Mouse (Mus musculus): ENCODE measurements at regions not wholly inside any gene's neighbourhood (a gene's known extent, or its start where the extent isn't known, plus 50 kb on each side); places are given as distances from the start of the nearest gene placed in this dataset.

- no peak overlapping the region for H3K4me3 ChIP-seq
- H3K4me1 ChIP-seq (ENCODE audit: control insufficient read depth, insufficient read depth, low read length), result no peaks in the 10 kb centered on the region
- TF ChIP-seq EP300 (IDR thresholded peaks at IDR 0.05; ENCODE audit: insufficient read depth, low read depth, low read length), result no peak
- no peak for TF ChIP-seq POLR2A (IDR thresholded peaks at IDR 0.05; ENCODE audit: insufficient read depth, low read depth, low read length)
- TF ChIP-seq CTCF (IDR thresholded peaks at IDR 0.05), result no peak
- H3K9ac ChIP-seq (ENCODE audit: low read depth, low read length), result no peak overlapping the region
- no peak for DNase-seq
- H3K27ac ChIP-seq, result no peak overlapping the region
- intact Hi-C loops (cut with DNase I), result no loop called here
- no peaks in the 10 kb centered on the region for H3K36me3 ChIP-seq (ENCODE audit: control insufficient read depth, insufficient read depth, low read length)
- WGBS, result 86% methylated on average over 9 of the region's 9 CpGs
- no peaks in the 10 kb centered on the region for H3K79me2 ChIP-seq (replicated peaks; ENCODE audit: control insufficient read depth, insufficient read depth, low read length)
- H3K27me3 ChIP-seq (ENCODE audit: control insufficient read depth, insufficient read depth, low read length), result no peaks in the 10 kb centered on the region
These were observed 68.3 kb downstream of the Psmg1 start for GRCm38 (mm10) chr16:95922369-95922934.

- H3K36me3 ChIP-seq (ENCODE audit: control insufficient read depth, insufficient read depth, low read length), result no peaks in the 10 kb centered on the region
- intact Hi-C loops (cut with DNase I), result no loop called here
- no peaks in the 10 kb centered on the region for H3K27me3 ChIP-seq (ENCODE audit: control insufficient read depth, insufficient read depth, low read length)
- whole genome bisulfite sequencing, result 61% methylated on average over 4 of the region's 4 CpGs
- H3K27ac ChIP-seq, result no peak overlapping the region
- H3K9ac ChIP-seq (ENCODE audit: low read depth, low read length), result no peak overlapping the region
- TF ChIP-seq CTCF (IDR thresholded peaks at IDR 0.05) (no peak), POLR2A (IDR thresholded peaks at IDR 0.05; ENCODE audit: insufficient read depth, low read depth, low read length) (no peak), EP300 (IDR thresholded peaks at IDR 0.05; ENCODE audit: insufficient read depth, low read depth, low read length) (no peak)
- H3K4me3 ChIP-seq, result no peak overlapping the region
- no peaks in the 10 kb centered on the region for H3K4me1 ChIP-seq (ENCODE audit: control insufficient read depth, insufficient read depth, low read length)
- no peaks in the 10 kb centered on the region for H3K79me2 ChIP-seq (replicated peaks; ENCODE audit: control insufficient read depth, insufficient read depth, low read length)
- DNase-seq, result no peak
These were observed 69.6 kb downstream of the Psmg1 start for GRCm38 (mm10) chr16:95921169-95921568.

- H3K4me1 ChIP-seq (ENCODE audit: control insufficient read depth, insufficient read depth, low read length), result no peaks in the 10 kb centered on the region
- no peak overlapping the region for H3K9ac ChIP-seq (ENCODE audit: low read depth, low read length)
- DNase-seq, result no peak
- H3K4me3 ChIP-seq, result no peak overlapping the region
- TF ChIP-seq EP300 (IDR thresholded peaks at IDR 0.05; ENCODE audit: insufficient read depth, low read depth, low read length), result no peak
- no peak for TF ChIP-seq POLR2A (IDR thresholded peaks at IDR 0.05; ENCODE audit: insufficient read depth, low read depth, low read length)
- no peak for TF ChIP-seq CTCF (IDR thresholded peaks at IDR 0.05)
- intact Hi-C loops (cut with DNase I), result no loop called here
- H3K36me3 ChIP-seq (ENCODE audit: control insufficient read depth, insufficient read depth, low read length), result no peaks in the 10 kb centered on the region
- H3K27me3 ChIP-seq (ENCODE audit: control insufficient read depth, insufficient read depth, low read length), result no peaks in the 10 kb centered on the region
- no peaks in the 10 kb centered on the region for H3K79me2 ChIP-seq (replicated peaks; ENCODE audit: control insufficient read depth, insufficient read depth, low read length)
- H3K27ac ChIP-seq, result no peak overlapping the region
- WGBS, result 90% methylated on average over 16 of the region's 16 CpGs
These were observed 71.9 kb downstream of the Psmg1 start for GRCm38 (mm10) chr16:95918651-95919425.

GRCm38 (mm10) chr16:95917635-95918407 is 72.9 kb downstream of the Psmg1 start:
- no peaks in the 10 kb centered on the region for H3K36me3 ChIP-seq (ENCODE audit: control insufficient read depth, insufficient read depth, low read length)

DNA sequence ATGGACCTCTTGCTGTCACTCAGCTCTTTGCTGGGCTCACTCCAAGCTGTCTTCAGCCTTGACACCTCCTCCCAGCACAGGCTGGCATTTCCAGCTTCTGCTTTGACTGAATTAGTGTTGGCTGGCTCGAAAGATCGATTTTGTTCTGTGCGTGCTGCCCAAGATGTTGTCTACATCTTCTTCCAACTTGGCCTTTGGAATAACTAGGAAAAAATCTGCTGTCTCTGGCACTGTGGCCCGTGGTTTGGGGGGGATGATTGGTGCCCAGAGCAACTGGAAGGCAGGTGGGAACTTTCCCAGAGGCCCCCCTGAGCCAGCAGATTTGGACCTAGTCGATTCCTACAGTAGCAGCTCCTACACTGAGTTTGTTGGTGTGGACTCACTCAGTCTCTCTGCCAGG is 76.9 kb downstream of the Psmg1 start:
- H3K27me3 ChIP-seq (ENCODE audit: control insufficient read depth, insufficient read depth, low read length), result no peaks in the 10 kb centered on the region; the same call in 1 of the 2 replicates
- H3K4me3 ChIP-seq, result no peak overlapping the region
- H3K4me1 ChIP-seq (ENCODE audit: control insufficient read depth, insufficient read depth, low read length), result no peaks in the 10 kb centered on the region
- intact Hi-C loops (cut with DNase I), result no loop called here
- H3K27ac ChIP-seq, result no peak overlapping the region
- TF ChIP-seq EP300 (IDR thresholded peaks at IDR 0.05; ENCODE audit: insufficient read depth, low read depth, low read length) (no peak), POLR2A (IDR thresholded peaks at IDR 0.05; ENCODE audit: insufficient read depth, low read depth, low read length) (no peak), CTCF (IDR thresholded peaks at IDR 0.05) (no peak)
- H3K9ac ChIP-seq (ENCODE audit: low read depth, low read length), result no peak overlapping the region
- H3K36me3 ChIP-seq (ENCODE audit: control insufficient read depth, insufficient read depth, low read length), result no peaks in the 10 kb centered on the region
- H3K79me2 ChIP-seq (replicated peaks; ENCODE audit: control insufficient read depth, insufficient read depth, low read length), result no peaks in the 10 kb centered on the region
- no peak for DNase-seq
- 75% methylated on average over 5 of the region's 5 CpGs for WGBS

More at GRCm38 (mm10) chr16:95917635-95918407, 72.9 kb downstream of the Psmg1 start:
- H3K27ac ChIP-seq, result no peak overlapping the region
- H3K4me3 ChIP-seq, result no peak overlapping the region
- no peaks in the 10 kb centered on the region; the same call in 1 of the 2 replicates for H3K27me3 ChIP-seq (ENCODE audit: control insufficient read depth, insufficient read depth, low read length)
- WGBS, result 86% methylated on average over 14 of the region's 14 CpGs
- DNase-seq, result no peak
- no peaks in the 10 kb centered on the region for H3K79me2 ChIP-seq (replicated peaks; ENCODE audit: control insufficient read depth, insufficient read depth, low read length)
- no peaks in the 10 kb centered on the region for H3K4me1 ChIP-seq (ENCODE audit: control insufficient read depth, insufficient read depth, low read length)
- intact Hi-C loops (cut with DNase I), result no loop called here
- no peak overlapping the region for H3K9ac ChIP-seq (ENCODE audit: low read depth, low read length)
- TF ChIP-seq CTCF (IDR thresholded peaks at IDR 0.05) (no peak), POLR2A (IDR thresholded peaks at IDR 0.05; ENCODE audit: insufficient read depth, low read depth, low read length) (no peak), EP300 (IDR thresholded peaks at IDR 0.05; ENCODE audit: insufficient read depth, low read depth, low read length) (no peak)

Measured in heart, adult 2 months (tissue).